Mouse (Mus musculus): ENCODE results near the gene Prkd3. TPM values are rescaled to one million over a fixed set of nuclear protein-coding genes. Genes with fewer than 3 reads are reported as not detected.

The Prkd3 gene
- polyA plus RNA-seq, 1 experiment from 2014 or later = 11.0 TPM

DNA sequence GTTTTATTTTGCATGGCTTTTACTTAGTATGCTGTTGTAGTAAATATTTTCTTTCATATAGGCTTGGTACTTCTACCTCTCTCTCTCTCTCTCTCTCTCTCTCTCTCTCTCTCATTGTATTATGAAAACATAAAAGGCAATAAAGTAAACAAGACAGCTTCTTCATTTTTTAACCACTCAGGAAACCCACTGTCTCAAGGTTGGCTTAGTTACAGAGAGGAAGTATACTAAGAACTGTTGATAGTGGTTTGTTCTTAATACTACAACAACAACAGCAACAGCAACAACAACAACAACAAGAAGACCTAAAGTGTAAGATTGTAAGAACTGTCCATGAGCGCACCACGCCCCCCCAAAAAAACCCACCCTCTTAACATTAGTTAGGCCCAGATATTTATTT is 23.1 kb upstream of the Prkd3 start:
- Histone ChIP-seq H3K4me3 (ENCODE audit: low read length) (no peak overlapping the region), H3K9ac (ENCODE audit: low read depth, low read length) (no peak overlapping the region), H3K27me3 (replicated peaks; ENCODE audit: control insufficient read depth, insufficient read depth, low read length) (no peaks in the 10 kb centered on the region), H3K9me3 (ENCODE audit: control insufficient read depth, low read length) (no peaks in the 10 kb centered on the region), H3K4me1 (ENCODE audit: control insufficient read depth, insufficient read depth, low read depth, low read length) (no peaks in the 10 kb centered on the region), H3K27ac (ENCODE audit: low read depth, low read length) (no peak overlapping the region), H3K4me2 (ENCODE audit: low read length) (no peak overlapping the region), H3K36me3 (ENCODE audit: control insufficient read depth, insufficient read depth, low read length) (no peaks in the 10 kb centered on the region)
- no peak for ATAC-seq
- WGBS = 98% methylated on average over 2 of the region's 2 CpGs

DNA sequence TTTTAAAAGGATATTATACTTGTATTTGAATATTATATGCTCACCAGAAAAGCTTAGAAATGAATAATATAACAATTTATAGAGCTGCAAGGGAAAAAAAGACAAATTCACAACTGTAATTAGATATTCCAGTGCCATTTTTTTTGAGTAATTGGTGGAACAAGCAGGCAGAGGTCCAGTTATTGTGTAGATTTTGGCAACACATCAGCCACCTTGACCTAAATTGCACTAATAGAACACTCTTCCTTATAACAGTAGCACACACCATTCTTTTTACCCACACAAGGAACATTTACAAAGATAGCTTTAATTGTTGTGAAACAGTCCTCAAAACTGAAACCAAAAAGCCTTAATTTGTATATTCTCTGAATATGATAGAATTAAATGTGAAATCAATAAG is 19.0 kb upstream of the Prkd3 start:
- H3K4me2 ChIP-seq (ENCODE audit: low read length) = no peak overlapping the region
- no peak overlapping the region for H3K9ac ChIP-seq (ENCODE audit: low read depth, low read length)
- ATAC-seq = no peak
- H3K27me3 ChIP-seq (replicated peaks; ENCODE audit: control insufficient read depth, insufficient read depth, low read length) = no peaks in the 10 kb centered on the region
- H3K4me1 ChIP-seq (ENCODE audit: control insufficient read depth, insufficient read depth, low read depth, low read length) = no peaks in the 10 kb centered on the region
- H3K4me3 ChIP-seq (ENCODE audit: low read length) = no peak overlapping the region
- H3K9me3 ChIP-seq (ENCODE audit: control insufficient read depth, low read length) = no peaks in the 10 kb centered on the region
- no peaks in the 10 kb centered on the region for H3K36me3 ChIP-seq (ENCODE audit: control insufficient read depth, insufficient read depth, low read length)
- no peak overlapping the region for H3K27ac ChIP-seq (ENCODE audit: low read depth, low read length)

DNA sequence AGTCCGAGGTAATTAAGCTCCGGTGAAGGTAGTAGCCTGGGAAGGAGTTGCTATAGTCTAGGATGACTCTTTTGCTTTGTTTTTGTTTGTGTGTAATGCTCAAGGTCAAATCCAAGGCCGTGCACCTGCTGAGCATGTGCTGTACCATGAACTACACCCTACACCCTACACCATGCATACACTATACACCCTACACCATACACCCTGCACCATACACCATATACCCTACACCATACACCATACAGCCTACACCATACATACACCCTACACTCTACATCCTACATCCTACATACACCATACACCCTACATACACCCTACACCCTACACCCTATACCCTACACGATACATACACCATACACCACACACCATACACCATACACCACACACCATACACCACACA is 12.2 kb upstream of the Prkd3 start:
- Histone ChIP-seq H3K9ac (ENCODE audit: low read depth, low read length) (no peak overlapping the region), H3K4me2 (ENCODE audit: low read length) (no peak overlapping the region), H3K9me3 (ENCODE audit: control insufficient read depth, low read length) (no peaks in the 10 kb centered on the region), H3K36me3 (ENCODE audit: control insufficient read depth, insufficient read depth, low read length) (no peaks in the 10 kb centered on the region), H3K27ac (ENCODE audit: low read depth, low read length) (no peak overlapping the region), H3K27me3 (replicated peaks; ENCODE audit: control insufficient read depth, insufficient read depth, low read length) (no peaks in the 10 kb centered on the region), H3K4me3 (ENCODE audit: low read length) (no peak overlapping the region), H3K4me1 (ENCODE audit: control insufficient read depth, insufficient read depth, low read depth, low read length) (no peaks in the 10 kb centered on the region)
- no peak for ATAC-seq
- WGBS = 87% methylated on average over 4 of the region's 4 CpGs

DNA sequence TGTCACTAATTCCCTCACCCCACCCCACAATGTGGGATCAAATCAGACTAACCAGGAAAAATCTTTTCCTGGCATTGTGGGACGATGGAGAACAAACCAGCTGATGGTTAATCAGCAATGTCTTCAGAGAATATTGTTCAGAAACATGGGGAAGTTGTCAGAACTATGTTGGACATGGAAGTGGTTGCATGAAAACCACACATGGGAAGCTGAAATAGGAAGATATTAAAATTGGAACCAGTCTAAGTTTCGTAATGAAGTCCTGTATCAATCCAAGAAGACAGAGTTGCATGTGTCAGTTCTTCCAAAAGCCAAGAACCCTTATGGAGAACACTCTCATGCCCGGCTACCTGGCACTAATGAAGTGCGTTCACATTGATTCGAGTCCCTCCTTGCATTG is 11.0 kb upstream of the Prkd3 start:
- no peak overlapping the region for H3K27ac ChIP-seq (ENCODE audit: low read depth, low read length)
- WGBS = 88% methylated on average over 5 of the region's 5 CpGs
- no peaks in the 10 kb centered on the region for H3K9me3 ChIP-seq (ENCODE audit: control insufficient read depth, low read length)
- no peaks in the 10 kb centered on the region for H3K27me3 ChIP-seq (replicated peaks; ENCODE audit: control insufficient read depth, insufficient read depth, low read length)
- H3K36me3 ChIP-seq (ENCODE audit: control insufficient read depth, insufficient read depth, low read length) = no peaks in the 10 kb centered on the region
- H3K4me2 ChIP-seq (ENCODE audit: low read length) = no peak overlapping the region
- H3K4me3 ChIP-seq (ENCODE audit: low read length) = no peak overlapping the region
- H3K4me1 ChIP-seq (ENCODE audit: control insufficient read depth, insufficient read depth, low read depth, low read length) = no peaks in the 10 kb centered on the region
- ATAC-seq = no peak
- no peak overlapping the region for H3K9ac ChIP-seq (ENCODE audit: low read depth, low read length)

DNA sequence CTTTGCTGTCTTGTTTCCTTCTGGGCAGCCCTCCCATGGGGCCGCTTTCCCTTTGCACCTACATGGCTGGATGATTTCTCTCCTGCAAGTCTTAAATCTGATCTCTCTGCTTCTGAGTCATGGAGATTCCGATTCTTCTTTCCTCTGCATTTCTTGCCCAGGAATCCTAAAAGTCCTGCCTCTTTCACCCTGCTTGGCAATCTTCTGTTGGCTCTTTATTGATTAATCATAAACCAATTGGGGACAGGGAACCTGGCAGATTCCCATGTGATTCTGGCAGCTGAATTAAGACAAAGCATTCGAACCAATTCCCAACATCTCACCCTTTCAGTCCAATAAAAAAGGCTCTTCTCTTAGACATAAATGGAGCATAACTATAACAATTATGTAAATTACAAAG is 8.6 kb upstream of the Prkd3 start:
- H3K27me3 ChIP-seq (replicated peaks; ENCODE audit: control insufficient read depth, insufficient read depth, low read length) = no peaks in the 10 kb centered on the region
- no peaks in the 10 kb centered on the region for H3K9me3 ChIP-seq (ENCODE audit: control insufficient read depth, low read length)
- no peak overlapping the region for H3K9ac ChIP-seq (ENCODE audit: low read depth, low read length)
- no peak overlapping the region for H3K4me2 ChIP-seq (ENCODE audit: low read length)
- no peak overlapping the region for H3K27ac ChIP-seq (ENCODE audit: low read depth, low read length)
- no peak overlapping the region for H3K4me3 ChIP-seq (ENCODE audit: low read length)
- ATAC-seq = no peak
- H3K36me3 ChIP-seq (ENCODE audit: control insufficient read depth, insufficient read depth, low read length) = no peaks in the 10 kb centered on the region
- WGBS = 90% methylated on average over 3 of the region's 3 CpGs
- H3K4me1 ChIP-seq (ENCODE audit: control insufficient read depth, insufficient read depth, low read depth, low read length) = no peaks in the 10 kb centered on the region

GRCm38 (mm10) chr17:79024544-79024943 is 3.9 kb upstream of the Prkd3 start:
- Histone ChIP-seq H3K9ac (ENCODE audit: low read depth, low read length) (no peak overlapping the region), H3K36me3 (ENCODE audit: control insufficient read depth, insufficient read depth, low read length) (no peaks in the 10 kb centered on the region), H3K4me2 (ENCODE audit: low read length) (no peak overlapping the region), H3K4me3 (ENCODE audit: low read length) (no peak overlapping the region), H3K9me3 (ENCODE audit: control insufficient read depth, low read length) (no peaks in the 10 kb centered on the region), H3K4me1 (ENCODE audit: control insufficient read depth, insufficient read depth, low read depth, low read length) (no peaks in the 10 kb centered on the region; the same call in 1 of the 2 replicates), H3K27ac (ENCODE audit: low read depth, low read length) (no peak overlapping the region), H3K27me3 (replicated peaks; ENCODE audit: control insufficient read depth, insufficient read depth, low read length) (no peaks in the 10 kb centered on the region)
- ATAC-seq = no peak
- WGBS = 83% methylated on average over 4 of the region's 4 CpGs

- no peaks in the 10 kb centered on the region for H3K9me3 ChIP-seq (ENCODE audit: control insufficient read depth, low read length)
- ATAC-seq = no peak
- H3K27me3 ChIP-seq (replicated peaks; ENCODE audit: control insufficient read depth, insufficient read depth, low read length) = no peaks in the 10 kb centered on the region
- no peaks in the 10 kb centered on the region; the same call in 1 of the 2 replicates for H3K4me1 ChIP-seq (ENCODE audit: control insufficient read depth, insufficient read depth, low read depth, low read length)
- H3K4me3 ChIP-seq (ENCODE audit: low read length) = no peak overlapping the region
- no peak overlapping the region for H3K4me2 ChIP-seq (ENCODE audit: low read length)
- 66% methylated on average over 3 of the region's 3 CpGs for WGBS
- no peaks in the 10 kb centered on the region for H3K36me3 ChIP-seq (ENCODE audit: control insufficient read depth, insufficient read depth, low read length)
- H3K9ac ChIP-seq (ENCODE audit: low read depth, low read length) = no peak overlapping the region
- no peak overlapping the region for H3K27ac ChIP-seq (ENCODE audit: low read depth, low read length)
Observed at GRCm38 (mm10) chr17:79022746-79023145, 2.1 kb upstream of the Prkd3 start.

DNA sequence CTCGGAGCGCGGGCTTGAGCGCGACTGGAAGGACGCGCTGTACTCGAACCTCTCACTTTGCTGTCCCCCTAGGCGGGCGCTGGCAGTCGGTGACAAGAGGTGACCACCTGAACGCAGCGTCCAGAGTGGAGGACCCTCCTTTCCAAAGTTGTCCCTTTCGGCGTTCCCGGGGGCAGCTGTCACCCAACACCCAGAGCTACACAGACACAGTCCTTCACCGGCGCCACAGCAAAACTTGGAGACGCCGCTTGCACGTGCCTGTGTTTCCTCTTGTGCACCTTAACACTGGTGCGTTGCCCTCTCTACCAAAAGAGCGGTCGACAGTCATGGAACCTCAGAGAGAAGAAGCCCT is 344 bp upstream of the Prkd3 start:
- H3K27ac ChIP-seq (ENCODE audit: low read depth, low read length) = no peak overlapping the region
- WGBS = 2% methylated on average over 24 of the region's 24 CpGs
- no peaks in the 10 kb centered on the region for H3K9me3 ChIP-seq (ENCODE audit: control insufficient read depth, low read length)
- H3K27me3 ChIP-seq (replicated peaks; ENCODE audit: control insufficient read depth, insufficient read depth, low read length) = no peaks in the 10 kb centered on the region
- ATAC-seq = no peak; the same call in 1 of the 2 replicates
- H3K9ac ChIP-seq (ENCODE audit: low read depth, low read length) = peak overlapping the region; percentile 79
- peak overlapping the region; percentile 89 for H3K4me3 ChIP-seq (ENCODE audit: low read length)
- H3K4me2 ChIP-seq (ENCODE audit: low read length) = peak overlapping the region; percentile 72
- H3K4me1 ChIP-seq (ENCODE audit: control insufficient read depth, insufficient read depth, low read depth, low read length) = no peaks in the 10 kb centered on the region; the same call in 1 of the 2 replicates
- no peaks in the 10 kb centered on the region for H3K36me3 ChIP-seq (ENCODE audit: control insufficient read depth, insufficient read depth, low read length)

- WGBS = 1% methylated on average over 18 of the region's 18 CpGs
- Histone ChIP-seq H3K9me3 (ENCODE audit: control insufficient read depth, low read length) (no peaks in the 10 kb centered on the region), H3K4me1 (ENCODE audit: control insufficient read depth, insufficient read depth, low read depth, low read length) (no peaks in the 10 kb centered on the region; the same call in 1 of the 2 replicates), H3K27ac (ENCODE audit: low read depth, low read length) (peak overlapping the region; percentile 77), H3K36me3 (ENCODE audit: control insufficient read depth, insufficient read depth, low read length) (no peaks in the 10 kb centered on the region), H3K4me3 (ENCODE audit: low read length) (peak overlapping the region; percentile 89), H3K4me2 (ENCODE audit: low read length) (peak overlapping the region; percentile 72), H3K27me3 (replicated peaks; ENCODE audit: control insufficient read depth, insufficient read depth, low read length) (no peaks in the 10 kb centered on the region), H3K9ac (ENCODE audit: low read depth, low read length) (peak overlapping the region; percentile 79)
- peak; percentile 15; the same call in 1 of the 2 replicates for ATAC-seq
Observed at GRCm38 (mm10) chr17:79019726-79020207, 849 bp downstream of the Prkd3 start.

DNA sequence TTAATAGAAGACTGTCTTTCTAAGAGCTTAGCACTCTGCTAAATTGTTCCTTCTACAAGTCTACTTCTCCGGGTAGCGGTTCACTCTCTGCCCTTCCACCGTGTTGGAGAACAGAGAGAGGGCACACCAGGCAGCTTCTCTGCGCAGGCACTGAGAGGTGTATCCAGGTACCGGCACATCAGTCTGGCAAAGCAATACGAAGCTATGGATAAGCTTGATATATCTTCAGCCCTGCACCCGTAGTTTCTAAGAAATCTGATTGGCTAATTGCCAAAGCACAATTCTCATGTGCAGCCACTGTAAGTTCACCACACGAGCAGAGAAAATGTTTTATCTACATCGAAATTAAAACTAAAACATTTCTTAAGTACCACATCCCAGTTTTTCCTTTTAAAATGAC is 2.2 kb downstream of the Prkd3 start:
- H3K4me1 ChIP-seq (ENCODE audit: control insufficient read depth, insufficient read depth, low read depth, low read length) = no peaks in the 10 kb centered on the region; the same call in 1 of the 2 replicates
- WGBS = 49% methylated on average over 9 of the region's 9 CpGs
- no peak overlapping the region for H3K4me3 ChIP-seq (ENCODE audit: low read length)
- no peaks in the 10 kb centered on the region for H3K36me3 ChIP-seq (ENCODE audit: control insufficient read depth, insufficient read depth, low read length)
- no peaks in the 10 kb centered on the region for H3K27me3 ChIP-seq (replicated peaks; ENCODE audit: control insufficient read depth, insufficient read depth, low read length)
- no peak overlapping the region for H3K9ac ChIP-seq (ENCODE audit: low read depth, low read length)
- no peak overlapping the region for H3K27ac ChIP-seq (ENCODE audit: low read depth, low read length)
- H3K9me3 ChIP-seq (ENCODE audit: control insufficient read depth, low read length) = no peaks in the 10 kb centered on the region
- ATAC-seq = no peak
- H3K4me2 ChIP-seq (ENCODE audit: low read length) = peak overlapping the region; percentile 25; the same call in 1 of the 2 replicates
